18 mouse cellular contexts compared by ENCODE assay signal in genomic region chr7:96374004-96374663, GRCm38 (mm10).
DNase-seq lines count a peak whose midpoint lies in the region; ATAC-seq and TF ChIP-seq lines count a peak whose summit lies in the region.
"Had no signal": no experiment of that assay in that cellular context is flagged by ENCODE, and none has a peak within 500 bp of the region (broad histone marks: within the 10 kb centered on the region; RNA-seq: fewer than 3 reads in every experiment).

No protein-coding gene starts in this region.

- no peaks in the 10 kb centered on the region for H3K36me3 ChIP-seq in intestine, embryonic 15.5 days
- H3K36me3 ChIP-seq in intestine, postnatal 0 days (ENCODE audit: control insufficient read depth, insufficient read depth), result no peaks in the 10 kb centered on the region
- no peaks in the 10 kb centered on the region for H3K36me3 ChIP-seq in limb, embryonic 10.5 days
- H3K36me3 ChIP-seq: forebrain, embryonic 12.5 days; heart, embryonic 13.5 days; hindbrain, embryonic 15.5 days had no signal

- no peak overlapping the region for H3K27ac ChIP-seq in intestine, embryonic 15.5 days
- no peak overlapping the region for H3K27ac ChIP-seq in intestine, postnatal 0 days (ENCODE audit: low read depth, low read length)
- peak overlapping the region; percentile 72; the same call in 1 of the 2 replicates for H3K27ac ChIP-seq in limb, embryonic 10.5 days
- H3K27ac ChIP-seq: forebrain, embryonic 12.5 days; heart, embryonic 13.5 days; hindbrain, embryonic 15.5 days; layer of hippocampus, adult 2 months; left cerebral cortex, adult 2 months had no signal

- H3K4me1 ChIP-seq in intestine, embryonic 15.5 days (replicated peaks), result no peaks in the 10 kb centered on the region
- no peaks in the 10 kb centered on the region for H3K4me1 ChIP-seq in intestine, postnatal 0 days (replicated peaks; ENCODE audit: control insufficient read depth, insufficient read depth, low read length)
- H3K4me1 ChIP-seq in limb, embryonic 10.5 days, result peaks cover 43% of the 10 kb centered on the region
- H3K4me1 ChIP-seq: forebrain, embryonic 12.5 days; hindbrain, embryonic 15.5 days had no signal

- H3K4me3 ChIP-seq in intestine, embryonic 15.5 days (replicated peaks), result no peak overlapping the region
- no peak overlapping the region for H3K4me3 ChIP-seq in intestine, postnatal 0 days (ENCODE audit: low read depth, low read length)
- no peak overlapping the region for H3K4me3 ChIP-seq in limb, embryonic 10.5 days
- H3K4me3 ChIP-seq: forebrain, embryonic 12.5 days; heart, embryonic 13.5 days; hindbrain, embryonic 15.5 days; layer of hippocampus, adult 2 months; left cerebral cortex, adult 2 months had no signal

- DNase-seq in A20 (ENCODE audit: low read depth, low spot score) (peak; percentile 3), Patski (ENCODE audit: low read depth, low spot score) (no peak)
- DNase-seq in limb, embryonic 10.5 days (ENCODE audit: low spot score), result peak; percentile 40
- no peak for DNase-seq in spleen, postnatal 4 days (ENCODE audit: low spot score in 2 of 2)
- DNase-seq in left cerebral cortex, postnatal 10 days (ENCODE audit: extremely low spot score in 1 of 2, low spot score in 2 of 2), result no peak
- DNase-seq: cerebellum, adult 11-12 months; cerebellum, postnatal 36 days; kidney, adult 9 months; right cerebral cortex, postnatal 14 days; thymus, adult 2 months had no signal

- no peaks in the 10 kb centered on the region for H3K9me3 ChIP-seq in intestine, embryonic 15.5 days
- no peaks in the 10 kb centered on the region for H3K9me3 ChIP-seq in intestine, postnatal 0 days (ENCODE audit: control insufficient read depth)
- no peaks in the 10 kb centered on the region for H3K9me3 ChIP-seq in limb, embryonic 10.5 days (replicated peaks)
- H3K9me3 ChIP-seq: forebrain, embryonic 12.5 days; heart, embryonic 13.5 days; hindbrain, embryonic 15.5 days had no signal

- POLR2A ChIA-PET in Patski (lab: Charles Lee), result no interaction called here

- no peaks in the 10 kb centered on the region for H3K27me3 ChIP-seq in intestine, embryonic 15.5 days (replicated peaks)
- H3K27me3 ChIP-seq in intestine, postnatal 0 days (replicated peaks; ENCODE audit: control insufficient read depth, insufficient read depth, low read length), result no peaks in the 10 kb centered on the region
- H3K27me3 ChIP-seq in Patski, result no peaks in the 10 kb centered on the region
- H3K27me3 ChIP-seq in limb, embryonic 10.5 days (ENCODE audit: low read depth, poor library complexity, severe bottlenecking), result no peaks in the 10 kb centered on the region
- H3K27me3 ChIP-seq: forebrain, embryonic 12.5 days; heart, embryonic 13.5 days; hindbrain, embryonic 15.5 days had no signal

- TF ChIP-seq CTCF in intestine, postnatal 0 days (IDR thresholded peaks at IDR 0.05; ENCODE audit: low read depth), result no peak
- TF ChIP-seq CTCF in Patski (IDR thresholded peaks at IDR 0.05), result no peak

- in situ Hi-C loops in Patski (cut with MboI; ENCODE audit: low pct_unique_long_range_greater_than_20kb), result no loop called here

- ATAC-seq in intestine, embryonic 15.5 days, result 0 out of 2 replicates have a peak, but pooled peaks have one; percentile 47
- no peak for ATAC-seq in intestine, postnatal 0 days
- ATAC-seq in Patski, result peak; percentile 35
- ATAC-seq: midbrain, embryonic 16.5 days had no signal

- no peak overlapping the region for H3K4me2 ChIP-seq in intestine, embryonic 15.5 days (replicated peaks)
- no peak overlapping the region for H3K4me2 ChIP-seq in intestine, postnatal 0 days (replicated peaks; ENCODE audit: low read depth)
- H3K4me2 ChIP-seq: forebrain, embryonic 12.5 days; heart, embryonic 13.5 days; hindbrain, embryonic 15.5 days had no signal

- 66% methylated on average over 6 of the region's 6 CpGs for WGBS in intestine, embryonic 15.5 days
- WGBS in intestine, postnatal 0 days, result 67% methylated on average over 6 of the region's 6 CpGs
- 82% methylated on average over 6 of the region's 6 CpGs for WGBS in limb, embryonic 10.5 days

- H3K9ac ChIP-seq in intestine, embryonic 15.5 days, result no peak overlapping the region
- H3K9ac ChIP-seq in intestine, postnatal 0 days (ENCODE audit: low read depth, low read length), result no peak overlapping the region
- H3K9ac ChIP-seq: forebrain, embryonic 12.5 days; heart, embryonic 13.5 days; hindbrain, embryonic 15.5 days had no signal

- intact Hi-C loops in left cerebral cortex, postnatal 10 days (cut with DNase I), result no loop called here

- CTCF ChIA-PET in Patski (lab: Charles Lee), result no interaction called here

Comparison
In these comparisons a context has a peak if more than half of its experiments do, and no peak if none do; other contexts are left out.
1. DNase-seq: peak in A20 (single experiment) and limb, embryonic 10.5 days (single experiment); none in Patski (single experiment), spleen, postnatal 4 days (0 of 2) and left cerebral cortex, postnatal 10 days (0 of 2).